Mouse (Mus musculus) gastrocnemius, adult 18-20 months (tissue): ENCODE measurements at regions not wholly inside any gene's neighbourhood (a gene's known extent, or its start where the extent isn't known, plus 50 kb on each side); places are given as distances from the start of the nearest gene placed in this dataset.

Experiments used
- DNase-seq: peaks from one replicate; pipeline ENCODE4 v3.0.0; 2021; ENCODE audit warnings: low spot score

- no peak for DNase-seq
Measured at GRCm38 (mm10) chr15:41154551-41155151, 1020.5 kb downstream of the 9330182O14Rik start.

DNA sequence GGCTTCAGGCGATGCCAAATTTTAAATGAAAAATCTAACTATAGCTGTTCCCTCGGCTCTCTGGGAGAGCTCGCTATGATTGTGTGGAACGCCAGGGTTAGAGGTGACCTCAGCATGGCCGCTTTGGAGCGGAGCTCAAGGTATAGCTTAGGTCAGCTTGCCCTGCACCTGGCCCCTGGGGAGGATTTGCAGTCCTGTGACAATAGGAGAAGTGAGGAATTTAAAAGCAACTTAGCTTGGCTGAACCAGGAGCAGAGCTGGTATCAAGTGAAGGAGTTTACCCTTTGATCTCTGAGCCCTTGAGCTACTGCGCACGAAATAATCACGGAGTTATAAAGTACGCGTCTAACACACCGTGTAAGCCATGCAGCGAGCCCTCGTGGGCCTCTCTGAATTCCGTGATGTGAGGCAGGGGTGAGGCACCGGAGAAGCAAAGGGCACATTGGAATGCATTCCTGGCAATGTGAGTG is 1021.0 kb downstream of the 9330182O14Rik start:
- no peak for DNase-seq

DNA sequence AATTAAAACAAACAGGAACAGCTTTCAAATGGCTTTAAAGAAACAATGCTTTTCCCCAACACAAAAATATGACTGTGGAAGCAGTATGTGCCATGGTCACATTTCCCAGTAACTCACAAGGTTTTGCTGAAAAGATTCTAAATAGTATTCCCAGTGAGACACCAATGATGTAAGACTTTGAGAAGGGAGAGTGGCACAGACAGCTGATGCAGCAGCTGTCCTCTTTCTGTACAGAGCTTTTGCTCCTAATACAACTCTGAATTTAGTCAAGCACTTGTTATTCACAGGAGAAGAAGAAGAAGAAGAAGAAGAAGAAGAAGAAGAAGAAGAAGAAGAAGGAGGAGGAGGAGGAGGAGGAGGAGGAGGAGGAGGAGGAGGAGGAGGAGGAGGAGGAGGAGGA is 1023.6 kb downstream of the 9330182O14Rik start:
- no peak for DNase-seq

DNA sequence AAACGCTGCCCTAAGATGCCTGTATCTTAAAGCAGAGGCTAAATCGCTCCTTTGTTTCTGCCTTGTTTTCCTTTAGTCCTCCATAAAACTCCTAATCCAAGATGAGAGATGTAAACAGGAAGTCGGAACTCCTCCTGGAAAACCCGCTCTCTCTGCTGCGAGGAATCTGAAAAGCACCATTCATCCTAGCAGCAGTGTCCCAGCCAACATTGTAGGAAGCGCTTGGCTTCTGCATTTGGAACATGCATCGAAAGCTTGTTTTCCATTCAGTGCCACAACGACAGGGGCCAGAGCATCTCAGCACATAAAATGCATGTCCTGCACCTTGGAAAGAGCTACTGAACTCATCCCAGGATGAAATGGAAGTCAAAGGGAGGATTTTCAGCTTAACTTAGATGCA is 1028.1 kb downstream of the 9330182O14Rik start:
- no peak for DNase-seq

DNA sequence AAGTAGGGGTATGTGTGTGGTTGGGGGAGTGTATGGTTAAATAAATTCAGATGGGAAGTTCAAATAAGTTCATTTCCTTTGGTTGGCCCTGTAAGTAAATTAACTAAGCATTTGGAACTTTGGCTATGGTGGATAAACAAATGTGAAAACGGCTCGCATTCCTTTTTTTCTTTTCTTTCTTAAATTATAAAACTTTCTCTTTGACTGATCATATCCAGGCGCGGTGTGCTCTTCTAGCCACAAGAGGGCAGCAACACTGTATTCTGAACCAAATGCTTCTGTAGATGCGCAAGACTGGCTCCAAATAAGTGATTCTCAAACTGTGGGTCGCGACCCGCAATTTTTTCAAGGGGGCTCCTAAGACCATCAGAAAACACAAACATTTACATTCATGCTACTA is 1028.6 kb downstream of the 9330182O14Rik start:
- peak; percentile 18 for DNase-seq

GRCm38 (mm10) chr15:41163643-41164358 is 1029.6 kb downstream of the 9330182O14Rik start:
- DNase-seq, result peak; percentile 31

- DNase-seq, result no peak
Measured at GRCm38 (mm10) chr15:41165534-41165933, 1031.4 kb downstream of the 9330182O14Rik start.

- no peak for DNase-seq
Measured at GRCm38 (mm10) chr15:41190792-41191191, 1056.6 kb downstream of the 9330182O14Rik start.

- peak; percentile 32 for DNase-seq
Measured at GRCm38 (mm10) chr15:41193240-41193639, 1059.1 kb downstream of the 9330182O14Rik start.

DNA sequence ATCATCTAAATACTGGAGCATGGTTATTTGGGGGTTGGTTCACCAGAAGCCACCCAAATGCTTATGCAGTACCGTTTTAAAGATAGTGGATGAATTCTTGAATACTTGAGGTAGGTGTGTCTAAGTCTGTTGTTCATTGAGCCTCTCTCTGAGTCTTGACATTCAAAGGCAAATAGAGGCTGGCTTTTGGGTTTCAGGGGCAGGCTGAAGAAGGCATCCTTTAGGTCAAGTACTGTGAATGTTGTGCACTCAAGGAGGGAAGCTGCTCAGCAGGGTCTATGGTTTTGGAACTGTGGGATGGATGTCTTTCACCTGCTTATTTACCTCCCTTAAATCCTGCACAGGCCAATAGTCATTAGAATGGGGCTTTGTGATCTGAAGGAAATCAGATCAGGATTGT is 1089.6 kb downstream of the 9330182O14Rik start:
- no peak for DNase-seq

GRCm38 (mm10) chr15:41232406-41233060 is 1098.4 kb downstream of the 9330182O14Rik start:
- no peak for DNase-seq
